Mouse (Mus musculus): ENCODE results near the gene Cul4b. TPM values are rescaled to one million over a fixed set of nuclear protein-coding genes. Genes with fewer than 3 reads are reported as not detected.

Cul4b gene
- polyA plus RNA-seq, 1 experiment: 2.9 TPM

- no peak overlapping the region for H3K4me3 ChIP-seq (ENCODE audit: extremely low read depth, insufficient read depth, insufficient read length)
- H3K4me1 ChIP-seq (ENCODE audit: control insufficient read depth, insufficient read depth, insufficient read length): no peaks in the 10 kb centered on the region
- TF ChIP-seq POLR2A (IDR thresholded peaks at IDR 0.05; ENCODE audit: low read depth, low read length) (no peak), CTCF (IDR thresholded peaks at IDR 0.05; ENCODE audit: extremely low read depth, insufficient read depth, insufficient read length, insufficient replicate concordance) (no peak)
- H3K27ac ChIP-seq (ENCODE audit: insufficient read depth, low read length): no peak overlapping the region
- no peaks in the 10 kb centered on the region for H3K36me3 ChIP-seq (ENCODE audit: control insufficient read depth, insufficient read depth, low read length)
- no peak for DNase-seq (ENCODE audit: low read depth in 1 of 2, low spot score in 2 of 2)
- no peaks in the 10 kb centered on the region for H3K27me3 ChIP-seq (ENCODE audit: control insufficient read depth, insufficient read depth, low read length)
Observed at GRCm38 (mm10) chrX:38583261-38583660, 7.3 kb upstream of the Cul4b start.

GRCm38 (mm10) chrX:38581140-38581539, 5.1 kb upstream of the Cul4b start:
- Histone ChIP-seq H3K36me3 (ENCODE audit: control insufficient read depth, insufficient read depth, low read length) (no peaks in the 10 kb centered on the region), H3K4me3 (ENCODE audit: extremely low read depth, insufficient read depth, insufficient read length) (no peak overlapping the region), H3K4me1 (ENCODE audit: control insufficient read depth, insufficient read depth, insufficient read length) (no peaks in the 10 kb centered on the region), H3K27ac (ENCODE audit: insufficient read depth, low read length) (peak overlapping the region; percentile 22; the same call in 1 of the 2 replicates), H3K27me3 (ENCODE audit: control insufficient read depth, insufficient read depth, low read length) (no peaks in the 10 kb centered on the region)
- TF ChIP-seq POLR2A (IDR thresholded peaks at IDR 0.05; ENCODE audit: low read depth, low read length) (no peak), CTCF (IDR thresholded peaks at IDR 0.05; ENCODE audit: extremely low read depth, insufficient read depth, insufficient read length, insufficient replicate concordance) (no peak)
- DNase-seq (ENCODE audit: low read depth in 1 of 2, low spot score in 2 of 2): no peak
- WGBS: 93% methylated on average over 1 of the region's 1 CpGs

- TF ChIP-seq POLR2A (IDR thresholded peaks at IDR 0.05; ENCODE audit: low read depth, low read length): no peak
- TF ChIP-seq CTCF (IDR thresholded peaks at IDR 0.05; ENCODE audit: extremely low read depth, insufficient read depth, insufficient read length, insufficient replicate concordance): no peak
- H3K36me3 ChIP-seq (ENCODE audit: control insufficient read depth, insufficient read depth, low read length): no peaks in the 10 kb centered on the region
- H3K4me3 ChIP-seq (ENCODE audit: extremely low read depth, insufficient read depth, insufficient read length): no peak overlapping the region
- H3K27ac ChIP-seq (ENCODE audit: insufficient read depth, low read length): no peak overlapping the region
- WGBS: 80% methylated on average over 6 of the region's 6 CpGs
- no peak for DNase-seq (ENCODE audit: low read depth in 1 of 2, low spot score in 2 of 2)
- no peaks in the 10 kb centered on the region for H3K27me3 ChIP-seq (ENCODE audit: control insufficient read depth, insufficient read depth, low read length)
- 0 out of 2 replicates have a peak, but pooled peaks cover 2% of the 10 kb centered on the region for H3K4me1 ChIP-seq (ENCODE audit: control insufficient read depth, insufficient read depth, insufficient read length)
Observed at GRCm38 (mm10) chrX:38566521-38567205, 9.3 kb downstream of the Cul4b start.

DNA sequence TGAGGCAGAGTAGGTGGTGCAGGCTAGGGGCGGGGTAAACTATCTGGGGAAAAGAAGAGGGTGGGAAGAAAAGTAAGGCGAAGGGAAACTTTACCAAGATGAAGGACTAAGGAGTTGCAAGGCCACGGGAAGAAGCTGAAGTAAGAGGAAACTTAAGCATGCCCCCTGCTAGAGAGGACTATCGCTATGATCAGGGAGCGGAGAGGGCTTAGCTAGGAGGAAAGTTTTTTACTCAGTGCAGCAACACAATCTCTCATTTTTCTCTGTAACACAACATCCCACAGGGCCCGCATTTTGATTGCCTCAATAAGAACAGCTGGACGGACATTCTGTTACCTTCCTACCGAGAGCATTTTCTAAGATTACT, 10.8 kb downstream of the Cul4b start:
- Histone ChIP-seq H3K27ac (ENCODE audit: insufficient read depth, low read length) (peak overlapping the region; percentile 43; the same call in 1 of the 2 replicates), H3K36me3 (ENCODE audit: control insufficient read depth, insufficient read depth, low read length) (no peaks in the 10 kb centered on the region), H3K4me1 (ENCODE audit: control insufficient read depth, insufficient read depth, insufficient read length) (0 out of 2 replicates have a peak, but pooled peaks cover 2% of the 10 kb centered on the region), H3K4me3 (ENCODE audit: extremely low read depth, insufficient read depth, insufficient read length) (peak overlapping the region; percentile 80), H3K27me3 (ENCODE audit: control insufficient read depth, insufficient read depth, low read length) (no peaks in the 10 kb centered on the region)
- DNase-seq (ENCODE audit: low read depth in 1 of 2, low spot score in 2 of 2): no peak
- TF ChIP-seq POLR2A (IDR thresholded peaks at IDR 0.05; ENCODE audit: low read depth, low read length): no peak
- no peak for TF ChIP-seq CTCF (IDR thresholded peaks at IDR 0.05; ENCODE audit: extremely low read depth, insufficient read depth, insufficient read length, insufficient replicate concordance)
- WGBS: 16% methylated on average over 8 of the region's 8 CpGs

DNA sequence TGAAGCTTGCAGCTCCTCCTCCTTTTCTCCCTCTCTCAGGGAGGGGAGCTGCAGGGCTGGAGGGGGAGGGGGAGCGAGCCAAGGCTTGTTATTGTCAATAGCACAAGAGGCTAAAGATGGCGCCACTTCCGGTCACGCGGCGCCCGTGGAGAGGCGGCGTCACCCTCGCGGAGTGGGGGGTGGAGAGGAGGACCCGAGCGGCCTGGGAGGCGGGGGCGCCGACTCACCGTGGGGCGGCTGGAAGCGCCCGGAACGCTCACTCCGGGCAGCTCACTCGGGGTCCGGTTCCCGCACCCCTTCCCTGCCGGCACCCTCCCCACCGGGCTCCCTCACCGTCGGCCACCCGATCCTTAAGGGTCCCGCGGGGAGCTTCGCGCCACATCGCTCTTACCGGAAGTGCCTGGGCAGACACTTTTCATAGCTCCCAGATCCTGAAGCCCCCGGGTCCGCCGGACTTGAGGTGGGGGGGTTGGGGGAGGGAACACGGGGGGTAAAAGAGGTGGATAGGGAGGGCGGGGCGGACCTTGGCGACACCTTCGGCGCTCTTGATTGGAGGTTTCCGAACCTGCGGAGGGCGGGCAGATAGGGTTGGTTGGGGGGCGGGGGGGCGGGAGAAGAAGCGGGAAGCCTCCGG, 11.3 kb downstream of the Cul4b start:
- Histone ChIP-seq H3K4me3 (ENCODE audit: extremely low read depth, insufficient read depth, insufficient read length) (peak overlapping the region; percentile 80), H3K27ac (ENCODE audit: insufficient read depth, low read length) (peak overlapping the region; percentile 98), H3K4me1 (ENCODE audit: control insufficient read depth, insufficient read depth, insufficient read length) (0 out of 2 replicates have a peak, but pooled peaks cover 2% of the 10 kb centered on the region), H3K36me3 (ENCODE audit: control insufficient read depth, insufficient read depth, low read length) (no peaks in the 10 kb centered on the region), H3K27me3 (ENCODE audit: control insufficient read depth, insufficient read depth, low read length) (no peaks in the 10 kb centered on the region)
- 30% methylated on average over 52 of the region's 52 CpGs for WGBS
- peak; percentile 72 to 82 for DNase-seq (ENCODE audit: low read depth in 1 of 2, low spot score in 2 of 2)
- TF ChIP-seq CTCF (IDR thresholded peaks at IDR 0.05; ENCODE audit: extremely low read depth, insufficient read depth, insufficient read length, insufficient replicate concordance): no peak
- no peak for TF ChIP-seq POLR2A (IDR thresholded peaks at IDR 0.05; ENCODE audit: low read depth, low read length)

DNA sequence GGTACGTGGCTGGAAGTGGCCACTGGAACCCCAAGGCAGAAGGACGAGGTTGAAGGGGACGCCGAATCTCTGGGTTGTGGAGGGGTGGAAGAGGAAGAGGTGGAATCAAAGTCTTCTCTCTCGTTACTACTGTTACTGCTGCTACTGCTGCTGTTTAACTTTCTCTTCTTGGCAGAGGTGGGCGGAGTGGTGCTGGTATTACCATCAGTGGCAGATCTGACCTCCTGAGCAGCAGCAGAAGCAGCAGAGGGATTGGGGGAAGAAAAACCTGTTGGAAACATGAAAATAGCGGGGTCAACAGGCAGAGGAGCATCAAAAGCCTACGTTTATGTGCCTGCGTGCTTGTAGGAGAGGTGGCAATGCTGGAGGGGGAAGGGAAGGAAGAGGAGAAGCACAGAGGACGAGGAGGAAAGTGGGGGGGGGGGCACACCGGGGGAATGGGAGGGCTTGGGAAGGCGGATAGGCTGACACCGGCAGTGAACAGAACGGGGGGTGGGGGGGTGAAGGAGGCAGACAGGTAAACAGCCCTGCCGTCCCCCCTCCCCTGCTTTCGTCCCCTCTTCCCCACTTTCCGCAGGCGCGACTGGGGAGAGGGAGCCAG, 12.0 kb downstream of the Cul4b start:
- peak overlapping the region; percentile 98 for H3K27ac ChIP-seq (ENCODE audit: insufficient read depth, low read length)
- no peaks in the 10 kb centered on the region for H3K27me3 ChIP-seq (ENCODE audit: control insufficient read depth, insufficient read depth, low read length)
- peak overlapping the region; percentile 80 for H3K4me3 ChIP-seq (ENCODE audit: extremely low read depth, insufficient read depth, insufficient read length)
- TF ChIP-seq POLR2A (IDR thresholded peaks at IDR 0.05; ENCODE audit: low read depth, low read length) (no peak), CTCF (IDR thresholded peaks at IDR 0.05; ENCODE audit: extremely low read depth, insufficient read depth, insufficient read length, insufficient replicate concordance) (no peak)
- no peaks in the 10 kb centered on the region for H3K36me3 ChIP-seq (ENCODE audit: control insufficient read depth, insufficient read depth, low read length)
- DNase-seq (ENCODE audit: low read depth in 1 of 2, low spot score in 2 of 2): peak in 1 of 2 experiments; percentile 4
- 0 out of 2 replicates have a peak, but pooled peaks cover 2% of the 10 kb centered on the region for H3K4me1 ChIP-seq (ENCODE audit: control insufficient read depth, insufficient read depth, insufficient read length)
- WGBS: 24% methylated on average over 14 of the region's 19 CpGs

Data from spleen, adult 2 months (tissue).